Mouse (Mus musculus): ENCODE measurements at regions not wholly inside any gene's neighbourhood (a gene's known extent, or its start where the extent isn't known, plus 50 kb on each side); places are given as distances from the start of the nearest gene placed in this dataset.

DNA sequence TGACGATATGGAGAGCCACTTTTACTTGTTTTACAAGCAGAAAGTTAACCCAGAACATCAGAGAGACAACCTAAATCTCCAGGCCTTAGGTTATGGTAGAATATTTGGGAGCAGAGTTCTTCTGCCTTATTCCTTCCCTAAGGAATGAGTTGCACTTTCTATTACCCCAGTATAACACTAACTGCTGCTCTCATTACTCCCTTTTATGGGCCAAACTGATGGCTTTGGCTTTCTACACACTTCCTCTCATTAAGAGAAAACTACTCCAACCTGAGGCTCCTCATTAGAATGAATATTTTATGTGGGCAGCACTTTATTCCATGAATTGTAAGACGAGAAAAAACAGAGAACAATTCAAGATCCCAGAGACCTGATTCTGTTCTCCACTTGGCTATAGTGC lies 289.0 kb upstream of the Tnc start:
- DNase-seq: no peak

DNA sequence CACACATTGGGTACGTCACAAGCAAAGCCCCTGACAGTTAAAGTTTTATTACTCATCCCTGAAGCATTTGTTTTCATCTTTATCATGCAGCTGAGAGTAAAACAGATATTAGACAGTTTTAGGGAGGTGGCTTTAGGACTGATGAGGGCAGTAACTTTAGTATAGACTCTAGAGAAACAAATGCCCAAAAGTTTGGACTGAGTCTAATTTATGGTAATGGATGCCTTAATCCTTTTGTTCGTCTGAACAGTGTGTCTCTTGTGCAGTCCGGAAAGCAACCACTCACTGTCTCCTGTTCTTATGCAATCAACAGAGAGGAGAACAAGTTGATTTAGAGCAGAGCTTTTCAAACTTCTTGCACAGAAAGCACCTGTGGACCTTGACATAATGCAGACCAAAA lies 283.4 kb upstream of the Tnc start:
- DNase-seq: no peak

DNA sequence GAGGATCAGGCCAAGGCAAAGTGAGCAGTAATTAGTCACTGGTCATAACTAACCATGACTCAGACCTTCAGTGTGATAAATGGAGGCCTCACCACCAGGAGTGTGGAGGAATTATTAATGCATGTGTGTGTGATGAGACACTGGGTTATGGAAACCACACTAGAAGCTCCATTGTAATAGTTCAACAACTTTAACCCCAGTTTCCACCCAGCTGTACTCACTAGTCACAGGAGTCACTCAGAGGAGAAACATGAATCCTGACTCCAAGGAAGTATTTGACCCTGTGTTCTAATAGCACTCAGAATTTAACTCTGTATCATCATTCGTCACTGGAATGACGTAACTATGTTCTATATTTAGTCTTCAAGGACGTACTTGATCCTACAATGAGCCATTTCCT lies 277.6 kb upstream of the Tnc start:
- no peak for DNase-seq

DNA sequence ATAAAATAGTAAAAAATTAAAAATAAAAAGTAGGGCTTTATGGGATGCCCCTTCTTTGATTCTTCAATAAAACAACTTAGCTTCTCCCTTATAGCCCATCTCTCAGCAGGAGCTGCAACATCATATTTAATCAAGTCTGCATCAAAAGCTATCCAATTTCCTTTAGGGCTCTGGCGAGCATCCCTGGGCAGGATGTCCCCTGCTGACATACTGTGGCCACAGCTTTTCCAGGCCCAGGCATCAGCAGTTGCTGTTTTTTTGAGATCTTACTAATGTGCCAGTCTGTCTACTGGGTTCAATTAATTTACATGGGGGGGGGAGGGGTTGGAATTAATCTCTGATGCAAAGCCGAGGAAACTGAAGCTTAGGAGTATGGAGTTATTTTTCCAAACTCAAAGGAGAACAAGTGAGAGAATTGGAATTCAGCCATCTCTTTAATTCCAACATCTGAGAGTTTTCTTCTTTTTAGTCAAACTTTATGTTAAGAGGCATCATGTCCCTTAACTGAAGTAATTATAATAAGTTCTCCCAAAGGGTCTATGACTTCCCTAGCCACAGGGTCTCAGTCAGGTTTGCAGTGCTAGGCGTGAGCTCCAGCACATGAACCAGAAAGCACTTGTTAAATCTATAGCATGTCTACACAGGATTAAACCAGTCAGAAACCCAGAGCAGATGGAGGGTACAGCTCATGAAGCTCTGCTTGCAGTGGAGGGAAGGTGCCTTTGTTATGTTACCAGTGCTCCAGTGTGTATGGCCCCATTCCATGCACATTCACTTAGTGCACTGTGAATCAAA lies 269.9 kb upstream of the Tnc start:
- peak; percentile 61 for DNase-seq

DNA sequence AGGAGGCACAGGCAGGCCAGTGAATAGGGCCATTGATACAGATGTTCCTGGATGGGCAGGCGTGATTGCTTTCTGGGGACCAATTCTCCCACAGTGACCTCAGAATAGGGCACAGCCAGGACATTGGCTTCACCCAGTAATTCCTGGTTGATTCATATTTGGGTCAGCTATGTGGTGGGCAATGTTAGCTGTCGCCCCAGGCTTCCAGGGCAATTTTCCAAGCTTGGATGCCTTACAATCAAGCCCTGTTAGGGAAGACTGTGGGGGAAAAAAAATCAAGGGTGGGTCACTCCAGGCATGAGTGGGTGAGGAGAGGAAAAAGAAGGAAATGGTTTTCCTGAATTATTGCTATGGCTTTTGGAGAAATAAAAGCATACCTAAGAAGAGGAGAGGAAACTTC lies 250.1 kb upstream of the Tnc start:
- no peak for DNase-seq

DNA sequence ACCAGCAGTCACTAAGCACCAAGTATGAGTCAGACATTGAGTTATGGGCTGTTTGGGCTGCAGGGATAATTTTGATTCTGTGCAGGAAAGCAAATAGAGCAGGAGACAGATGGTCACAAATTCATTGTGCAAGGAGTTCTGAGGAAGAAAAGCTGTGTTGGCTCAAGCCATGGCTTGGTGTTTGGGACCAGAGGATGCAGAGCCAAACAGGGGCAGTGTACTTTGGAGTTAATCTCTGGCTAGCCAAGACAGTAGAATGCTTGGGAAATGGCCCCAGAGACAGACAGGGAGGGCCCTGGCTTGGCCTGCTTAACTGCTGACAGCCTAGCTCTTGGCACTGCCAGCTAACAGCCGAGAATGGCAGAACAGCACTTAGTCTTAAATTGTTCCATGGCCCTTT lies 235.7 kb upstream of the Tnc start:
- peak; percentile 83 for DNase-seq

DNA sequence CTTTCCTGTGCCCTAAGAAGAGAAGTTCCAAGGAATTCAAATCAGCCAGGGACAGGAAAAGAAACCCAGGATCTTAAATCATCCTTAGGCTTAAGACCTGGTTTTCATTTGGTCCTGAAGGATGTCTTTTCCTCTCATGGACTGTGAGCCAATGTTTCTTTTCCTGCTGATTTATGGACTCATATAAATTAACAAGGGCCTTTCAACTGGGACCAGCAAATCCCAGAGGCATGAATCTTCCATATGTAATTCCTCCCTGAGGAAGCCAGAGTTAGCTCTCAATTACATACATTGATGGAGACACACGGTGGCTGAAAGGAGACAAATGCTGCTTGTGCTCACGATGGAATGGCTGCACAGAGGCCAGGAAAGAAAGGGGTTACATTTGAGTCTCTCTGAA lies 230.2 kb upstream of the Tnc start:
- no peak for DNase-seq

DNA sequence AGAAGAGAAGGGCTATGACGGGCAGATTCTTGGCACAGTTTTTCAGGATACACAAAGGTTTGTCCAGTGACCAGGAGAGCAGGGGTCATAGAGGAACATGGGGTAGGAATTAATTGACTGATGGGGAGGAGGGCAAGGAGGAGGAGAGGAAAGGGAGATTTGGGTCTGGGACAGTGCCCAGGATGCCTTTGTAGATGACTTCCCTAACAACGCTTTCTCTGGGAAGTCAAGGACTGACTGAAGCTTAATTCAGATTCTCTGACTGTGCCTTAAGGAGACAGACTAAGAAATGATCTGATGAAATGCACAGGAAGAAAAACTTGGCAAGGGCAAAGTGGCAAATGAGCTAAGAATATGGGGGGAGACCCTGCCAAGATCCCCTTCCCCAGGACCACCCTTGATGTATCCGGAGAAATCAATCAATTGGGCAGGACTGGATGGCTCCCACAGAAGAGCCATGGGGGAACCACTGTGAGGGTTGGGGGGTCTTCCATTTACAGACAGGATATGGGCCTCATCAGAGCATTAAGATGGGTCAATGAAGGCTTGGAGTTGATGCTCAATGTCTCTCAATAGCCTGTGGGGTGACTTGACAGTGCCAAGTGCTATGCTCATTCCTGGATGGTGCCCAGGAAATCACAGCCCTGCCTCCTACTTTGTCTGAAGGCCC lies 227.6 kb upstream of the Tnc start:
- peak; percentile 12 for DNase-seq

DNA sequence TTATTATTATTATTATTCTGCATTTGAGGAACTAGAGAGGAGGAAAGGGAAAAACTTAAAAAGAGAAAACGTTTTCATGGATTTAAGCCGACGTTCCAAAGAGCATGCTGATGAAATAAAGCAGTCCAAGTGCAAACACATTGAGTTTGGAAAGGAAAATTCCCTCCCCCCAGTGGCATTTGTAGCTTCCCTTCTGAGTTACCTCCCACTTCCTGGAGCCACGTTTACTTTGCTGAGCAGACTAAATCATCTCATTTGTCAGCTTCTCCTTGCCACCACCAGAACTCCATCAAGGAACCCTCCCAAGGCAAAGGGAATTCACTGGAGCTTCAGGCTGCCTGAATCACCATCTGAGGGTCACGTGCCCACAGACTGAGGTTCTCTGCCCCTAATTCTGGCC lies 223.0 kb upstream of the Tnc start:
- DNase-seq: no peak

DNA sequence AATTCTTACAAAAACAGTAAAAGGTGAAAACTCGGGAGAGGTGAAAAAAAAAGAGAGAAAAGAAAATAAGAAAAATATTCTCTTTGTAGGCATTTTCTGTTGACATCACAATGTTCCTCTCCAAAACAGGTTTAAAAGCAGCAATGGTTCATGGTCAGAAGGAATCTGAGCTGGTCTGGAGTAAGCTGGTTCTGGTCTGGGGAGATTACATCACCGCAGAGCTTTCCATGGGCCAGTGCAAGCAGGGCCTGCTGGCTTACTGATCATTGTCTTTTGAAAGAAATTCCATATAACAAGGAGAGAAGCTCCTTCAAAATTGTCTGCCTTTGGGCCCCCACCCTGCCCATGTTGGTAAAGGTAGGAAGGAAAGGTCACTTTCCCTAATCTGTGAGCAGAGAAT lies 222.3 kb upstream of the Tnc start:
- DNase-seq: no peak

DNA sequence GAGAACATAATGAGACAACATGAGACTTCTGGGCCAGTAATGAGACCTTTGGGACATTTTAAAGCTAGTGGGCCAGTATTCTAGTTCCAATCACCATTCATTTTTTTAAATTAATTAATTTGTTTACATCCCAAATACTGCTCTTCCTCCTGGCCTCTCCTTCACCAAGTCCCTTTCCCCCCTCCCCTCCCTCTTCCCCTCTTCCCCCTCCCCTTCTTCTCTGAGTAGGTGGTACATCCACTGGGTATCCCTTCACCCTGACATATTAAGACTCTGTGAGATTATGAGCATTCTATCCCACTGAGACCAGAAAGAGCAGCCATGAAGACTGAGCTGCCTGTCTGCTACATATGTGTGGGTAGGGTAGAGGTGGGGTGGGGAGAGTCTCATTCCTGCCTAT lies 213.7 kb upstream of the Tnc start:
- no peak for DNase-seq

DNA sequence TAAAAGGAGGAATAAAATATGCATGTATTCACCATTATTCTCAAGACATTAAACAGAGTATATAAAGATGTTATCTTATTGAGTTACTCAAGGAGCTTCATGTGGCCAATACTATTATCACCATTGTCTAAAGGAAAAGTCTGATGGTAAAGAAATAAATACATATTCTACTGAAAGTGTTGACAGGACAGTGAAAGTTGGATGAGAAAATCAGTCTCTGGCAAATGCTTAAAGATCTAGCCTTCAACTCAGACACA lies 213.3 kb upstream of the Tnc start:
- no peak for DNase-seq

DNA sequence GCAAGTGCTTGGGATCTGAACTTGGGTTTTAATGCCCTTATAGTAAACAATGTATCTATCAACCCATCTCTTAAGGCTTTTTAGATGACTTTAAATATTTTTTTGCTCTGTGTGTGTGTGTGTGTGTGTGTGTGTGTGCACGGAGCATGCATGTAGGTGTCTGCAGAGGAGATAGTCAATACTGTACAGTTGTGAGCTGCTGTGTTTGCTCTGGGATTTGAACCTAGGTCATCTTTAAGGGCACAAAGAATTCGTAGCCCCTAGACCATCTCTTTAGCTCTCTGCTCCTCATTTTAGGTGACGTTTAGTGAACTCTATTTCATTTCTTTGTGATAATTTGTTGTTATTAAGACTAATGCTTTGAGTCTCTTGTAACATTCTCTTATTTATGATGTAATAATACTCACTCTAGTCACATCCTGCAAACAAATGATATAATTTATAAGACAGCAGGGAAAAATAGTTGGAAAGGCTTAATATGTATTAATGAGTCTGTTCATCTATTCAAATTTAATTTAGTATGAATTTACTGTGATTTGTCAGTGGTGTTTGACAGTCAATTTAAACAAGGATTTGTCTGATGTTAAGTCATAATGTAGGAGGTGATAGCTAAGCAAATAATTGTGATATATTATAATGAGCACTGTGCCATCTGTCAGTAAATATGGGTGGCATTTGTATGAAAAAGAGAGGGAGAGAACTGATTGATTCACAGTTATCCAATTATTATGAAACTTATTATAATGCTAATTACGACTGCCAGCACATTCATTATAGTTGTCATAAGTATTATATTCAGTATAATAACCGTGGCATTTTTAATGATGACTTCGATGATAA lies 212.8 kb upstream of the Tnc start:
- no peak for DNase-seq

DNA sequence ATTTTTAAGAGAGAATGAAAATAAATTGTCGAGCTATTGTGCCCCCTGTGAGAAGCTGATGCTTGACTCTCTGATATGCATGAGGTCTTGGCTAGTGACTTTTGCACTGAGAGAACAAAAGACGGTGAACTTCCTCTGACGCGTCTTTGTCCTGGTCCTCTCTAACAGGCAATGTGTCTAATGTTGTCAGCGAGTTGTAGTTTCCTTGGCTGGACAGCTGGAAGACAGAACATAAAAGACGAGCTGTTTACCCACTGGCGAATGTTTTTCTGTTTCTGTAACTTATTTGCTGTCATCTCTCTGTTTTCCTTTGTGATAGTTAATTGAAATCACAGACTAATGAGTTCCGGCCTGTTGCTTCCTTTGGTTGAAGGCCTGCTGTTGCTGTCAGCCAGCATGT lies 208.4 kb upstream of the Tnc start:
- DNase-seq: no peak

DNA sequence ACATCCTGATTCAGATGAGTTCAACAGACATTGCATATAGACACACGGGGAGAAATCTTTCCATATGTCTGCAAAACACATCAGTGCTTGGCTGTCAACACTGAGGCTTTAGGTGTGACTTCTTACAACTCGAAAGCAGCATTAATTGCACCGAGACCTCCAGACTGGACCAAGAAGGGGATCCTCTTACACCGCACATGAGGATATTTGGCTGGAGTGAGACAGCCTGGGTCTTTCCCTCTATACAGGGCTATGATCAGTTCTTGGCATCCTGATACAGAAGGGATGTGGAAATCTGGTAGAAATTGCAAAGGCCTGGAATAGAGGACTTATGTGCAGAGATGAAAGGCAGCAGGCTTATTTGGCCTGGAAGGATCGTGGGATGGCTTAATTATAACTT lies 203.9 kb upstream of the Tnc start:
- no peak for DNase-seq

DNA sequence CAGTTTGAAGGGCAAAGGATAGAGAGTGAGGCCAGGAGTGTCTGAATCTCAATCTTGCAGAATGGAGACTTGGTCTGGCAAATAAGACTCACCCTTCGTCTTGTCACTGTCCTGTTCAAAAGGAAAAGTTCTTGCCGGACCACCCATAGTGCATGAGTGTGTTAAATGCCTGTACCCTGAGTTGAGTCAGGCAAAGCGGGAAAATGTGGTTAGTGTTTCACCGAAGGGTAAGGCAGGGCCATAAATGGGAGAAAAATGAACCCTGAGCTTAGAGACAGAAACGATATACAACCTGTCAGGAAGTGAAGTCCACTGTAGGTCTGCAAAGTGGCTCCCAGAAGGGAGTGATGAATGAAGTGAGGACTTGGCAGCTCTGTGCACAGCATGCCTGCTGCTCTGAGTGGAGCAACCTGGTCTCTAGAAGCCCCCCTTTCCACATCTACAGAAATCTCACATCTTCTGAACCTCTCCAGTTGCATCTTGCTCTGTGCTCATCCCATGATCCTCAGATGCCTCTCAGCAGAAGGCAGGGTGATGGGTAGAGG lies 191.5 kb upstream of the Tnc start:
- DNase-seq: no peak

DNA sequence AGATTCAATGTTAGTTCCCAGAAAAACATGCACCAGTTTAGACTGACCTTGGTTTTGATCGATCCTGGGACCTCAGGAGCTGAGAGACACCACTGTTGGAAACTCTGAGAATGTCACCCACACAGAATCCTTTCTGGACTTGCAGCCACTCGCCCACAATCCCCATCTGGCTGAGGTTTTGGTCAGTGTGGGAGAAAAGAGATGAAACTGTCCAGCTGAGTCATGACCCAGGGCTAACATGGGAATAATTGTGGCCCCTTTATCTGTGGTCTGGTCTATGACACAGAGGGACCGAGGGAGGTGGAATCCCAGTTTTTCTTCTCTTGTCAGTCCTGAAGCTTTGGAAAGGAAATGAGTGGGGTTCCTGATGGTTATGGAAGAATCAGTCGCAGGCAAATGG lies 188.7 kb upstream of the Tnc start:
- DNase-seq: no peak

DNA sequence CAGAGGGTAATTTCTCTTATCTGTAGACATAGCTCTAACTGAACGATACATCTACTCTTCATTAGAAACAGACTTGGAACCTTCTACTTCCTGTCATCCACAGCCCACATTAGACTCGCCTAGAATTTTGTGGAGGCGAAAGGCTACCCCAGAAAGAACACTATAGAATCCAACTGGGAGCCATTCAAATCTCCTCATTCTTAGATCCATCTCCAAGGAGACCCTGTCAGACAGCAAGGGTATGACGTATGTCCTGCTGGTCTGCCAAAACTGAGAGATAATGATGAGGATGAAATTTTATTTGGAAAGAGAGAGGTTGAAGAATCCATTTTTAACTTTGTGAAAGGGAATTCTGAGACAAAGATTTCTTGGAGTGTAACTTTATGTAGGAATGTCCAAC lies 185.3 kb upstream of the Tnc start:
- no peak for DNase-seq

DNA sequence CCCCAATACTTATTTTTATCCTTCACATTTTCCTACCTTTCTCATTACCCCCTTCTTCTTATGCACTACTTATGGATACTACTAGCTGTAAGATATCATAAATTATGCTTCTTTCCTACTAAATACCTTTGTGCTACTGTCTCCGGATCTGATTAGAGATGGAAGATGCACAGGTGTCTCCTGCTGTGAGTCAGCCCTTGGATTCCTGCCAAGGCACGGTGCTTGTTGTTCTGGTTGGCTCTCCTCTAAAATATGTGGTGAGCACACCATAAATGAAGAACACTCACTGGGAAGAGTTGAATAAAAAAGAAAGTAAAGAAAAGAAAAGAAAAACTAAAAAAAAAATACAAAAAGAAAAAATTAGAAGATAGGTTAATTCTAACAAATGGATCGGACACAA lies 181.5 kb upstream of the Tnc start:
- DNase-seq: peak; percentile 92

DNA sequence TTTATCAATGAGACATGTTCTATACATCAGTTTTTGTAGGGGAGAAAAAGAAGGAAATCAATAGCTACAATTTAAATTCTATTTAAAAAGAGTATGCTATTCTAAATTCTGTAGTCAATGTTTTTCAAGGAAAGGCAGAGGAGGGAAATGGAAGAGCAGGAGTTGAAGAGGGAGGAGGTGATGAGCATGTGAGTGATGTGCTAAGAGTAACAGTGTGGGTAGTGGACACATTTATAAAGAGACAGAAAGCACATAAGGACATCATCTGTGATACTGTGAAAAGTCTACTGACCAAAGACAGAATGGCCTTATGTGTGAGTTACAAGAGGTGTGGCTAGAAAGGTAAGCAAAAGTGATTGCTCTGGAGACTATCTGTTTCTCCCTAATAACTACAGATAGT lies 179.8 kb upstream of the Tnc start:
- no peak for DNase-seq

DNA sequence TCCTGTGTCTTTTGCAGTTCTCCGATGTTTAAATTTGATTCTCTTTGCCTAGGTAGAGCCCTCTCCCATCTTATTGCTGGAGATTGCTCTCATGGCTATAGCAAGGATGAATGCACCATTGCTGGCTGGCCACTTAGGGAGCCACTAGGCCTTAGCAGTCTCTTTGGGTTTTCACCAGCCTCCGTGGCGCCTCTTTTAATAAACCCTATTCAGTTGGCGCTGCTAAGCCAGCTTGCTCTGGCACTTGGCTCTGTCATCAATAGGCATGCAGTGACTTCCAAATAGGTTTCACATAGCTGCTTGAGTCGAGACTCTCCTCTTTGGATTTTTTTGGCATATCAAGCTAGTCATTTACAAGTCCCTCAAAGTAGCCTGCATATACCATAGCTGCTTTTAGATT lies 178.1 kb upstream of the Tnc start:
- DNase-seq: no peak

DNA sequence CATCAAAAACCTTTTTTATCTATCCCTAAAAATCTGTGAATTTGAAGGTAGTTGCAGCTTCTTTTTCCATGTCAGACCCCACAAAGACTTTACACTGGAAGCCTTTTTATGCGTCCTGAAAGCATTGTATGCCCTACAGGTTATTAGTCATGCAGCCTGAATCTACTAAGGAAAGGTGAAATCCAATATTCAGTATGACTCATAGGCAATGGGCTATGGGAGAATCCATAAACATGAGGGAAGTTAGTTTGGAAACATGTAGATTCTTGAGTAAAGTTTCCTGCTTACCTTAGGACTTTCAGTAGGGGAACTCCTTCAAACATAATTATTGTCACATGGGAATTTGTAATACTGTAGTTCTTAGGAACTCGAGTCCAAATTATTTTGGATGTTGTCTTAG lies 173.0 kb upstream of the Tnc start:
- no peak for DNase-seq

DNA sequence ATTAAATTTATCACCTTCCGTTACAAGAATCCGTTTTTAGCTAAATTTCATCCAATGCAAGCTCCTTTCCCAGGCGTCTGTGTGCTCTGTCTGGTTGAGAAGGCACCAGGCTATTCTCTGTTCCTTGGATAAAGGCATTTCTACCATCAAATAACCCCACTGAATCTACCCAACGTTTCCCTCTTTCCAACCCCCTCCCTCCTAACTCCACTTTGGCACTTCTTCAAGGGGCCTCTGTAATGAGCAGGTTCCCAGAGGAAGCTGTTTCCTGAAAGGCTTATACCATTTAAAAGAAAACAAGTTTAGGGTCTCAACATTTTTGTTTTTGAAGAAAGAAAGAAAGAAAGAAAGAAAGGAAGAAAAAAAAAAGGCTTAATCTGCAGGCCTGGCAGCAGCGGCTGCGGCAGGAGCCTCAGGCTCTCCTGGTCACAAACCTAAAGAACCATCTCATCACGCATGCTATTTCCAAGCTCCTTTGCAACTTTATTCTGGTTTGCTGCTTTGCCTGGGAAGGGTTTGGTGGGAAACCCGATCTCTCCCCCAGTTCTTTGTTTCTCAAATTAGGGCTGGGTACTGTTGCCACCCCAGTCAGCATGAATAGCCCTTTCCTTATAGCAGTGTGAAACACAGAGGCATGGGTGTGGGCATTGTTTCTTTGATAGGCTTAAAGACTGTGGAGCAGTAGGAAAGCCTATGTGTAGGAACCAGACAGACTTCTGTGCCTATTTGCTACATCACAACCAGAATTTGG lies 160.5 kb upstream of the Tnc start:
- no peak for DNase-seq
